Mouse (Mus musculus) testis, postnatal 10 days (tissue): Measurements from ENCODE around the gene Sirt2.

Experiments
- DNase-seq: peaks from one replicate; pipeline ENCODE4 v3.0.0; 2021; ENCODE audit warnings: low spot score

Gene Sirt2

GRCm38 (mm10) chr7:28766173-28766879 is at the start of gene Sirt2:
Gene Sirt2 (plus strand): TSS chr7:28766735.
- peak; percentile 92 for DNase-seq

GRCm38 (mm10) chr7:28717726-28718125 is 48.8 kb upstream of the Sirt2 start:
- no peak for DNase-seq

- peak; percentile 57 for DNase-seq
These were observed 47.4 kb upstream of the Sirt2 start for GRCm38 (mm10) chr7:28719159-28719558.

GRCm38 (mm10) chr7:28719650-28720049 is 46.9 kb upstream of the Sirt2 start:
- no peak for DNase-seq

GRCm38 (mm10) chr7:28720753-28721537 is 45.6 kb upstream of the Sirt2 start:
- DNase-seq, result no peak

GRCm38 (mm10) chr7:28722079-28722478 is 44.5 kb upstream of the Sirt2 start:
- DNase-seq, result no peak

GRCm38 (mm10) chr7:28724613-28725012 is 41.9 kb upstream of the Sirt2 start:
- DNase-seq, result no peak

- DNase-seq, result peak; percentile 90
These were observed 39.9 kb upstream of the Sirt2 start for GRCm38 (mm10) chr7:28726600-28726999.

- no peak for DNase-seq
These were observed 38.7 kb upstream of the Sirt2 start for GRCm38 (mm10) chr7:28727649-28728340.

GRCm38 (mm10) chr7:28732341-28733142 is 34.0 kb upstream of the Sirt2 start:
- peak; percentile 86 for DNase-seq

- no peak for DNase-seq
These were observed 33.3 kb upstream of the Sirt2 start for GRCm38 (mm10) chr7:28733211-28733610.

GRCm38 (mm10) chr7:28735701-28736100 is 30.8 kb upstream of the Sirt2 start:
- no peak for DNase-seq

- no peak for DNase-seq
These were observed 26.7 kb upstream of the Sirt2 start for GRCm38 (mm10) chr7:28739829-28740228.

- no peak for DNase-seq
These were observed 25.6 kb upstream of the Sirt2 start for GRCm38 (mm10) chr7:28740949-28741348.

- no peak for DNase-seq
These were observed 25.2 kb upstream of the Sirt2 start for GRCm38 (mm10) chr7:28741368-28741708.

GRCm38 (mm10) chr7:28741709-28742438 is 24.7 kb upstream of the Sirt2 start, which contains the start of the genes Mrps12 and Sars2:
Gene Mrps12 (minus strand): TSS chr7:28741820.
Gene Sars2 (plus strand): TSS chr7:28741992.
- DNase-seq, result peak; percentile 95

GRCm38 (mm10) chr7:28749935-28750334 is 16.6 kb upstream of the Sirt2 start:
- DNase-seq, result no peak

- DNase-seq, result no peak
These were observed 10.5 kb upstream of the Sirt2 start, which contains the start of gene Ccer2 for GRCm38 (mm10) chr7:28756079-28756478. Gene Ccer2 (plus strand): TSS chr7:28756174.

GRCm38 (mm10) chr7:28758623-28759022 is 7.9 kb upstream of the Sirt2 start:
- DNase-seq, result no peak

- DNase-seq, result no peak
These were observed 4.6 kb upstream of the Sirt2 start for GRCm38 (mm10) chr7:28761907-28762306.

- no peak for DNase-seq
These were observed 1.3 kb upstream of the Sirt2 start for GRCm38 (mm10) chr7:28765211-28765610.
